Mouse (Mus musculus) mouse trophoblast stem cell (cell line): ENCODE results near the gene Hlx.

Experiments used
- in situ Hi-C, 2 experiments: fragments of 300-500 bp; cut with MseI, MboI; formaldehyde crosslinking; loops; 2 replicates in 1 of 2; 3 replicates in 1 of 2; pipeline ENCODE4 v1.15.1; 2025

The Hlx gene

DNA sequence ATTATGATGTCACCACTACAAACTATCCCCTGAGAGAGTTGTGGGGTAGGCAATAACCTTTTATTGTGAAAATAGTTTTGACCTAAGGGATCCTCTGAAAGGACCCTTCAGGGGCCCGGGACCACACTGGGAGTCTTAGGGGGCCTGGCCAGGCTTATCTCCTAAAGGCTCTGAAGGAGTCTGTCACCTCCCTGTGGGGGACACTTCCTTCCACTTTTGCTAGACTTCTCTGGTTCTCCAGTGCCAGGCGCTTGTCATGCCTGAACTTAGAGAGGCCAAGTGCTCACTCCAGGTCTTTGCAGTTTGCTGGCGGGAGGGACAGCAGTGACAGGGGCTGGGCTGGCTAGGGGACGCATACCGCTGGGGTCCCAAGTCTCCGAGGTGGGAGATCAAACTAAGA lies 16.3 kb downstream of the Hlx start:
- in situ Hi-C loops = no loop called here

DNA sequence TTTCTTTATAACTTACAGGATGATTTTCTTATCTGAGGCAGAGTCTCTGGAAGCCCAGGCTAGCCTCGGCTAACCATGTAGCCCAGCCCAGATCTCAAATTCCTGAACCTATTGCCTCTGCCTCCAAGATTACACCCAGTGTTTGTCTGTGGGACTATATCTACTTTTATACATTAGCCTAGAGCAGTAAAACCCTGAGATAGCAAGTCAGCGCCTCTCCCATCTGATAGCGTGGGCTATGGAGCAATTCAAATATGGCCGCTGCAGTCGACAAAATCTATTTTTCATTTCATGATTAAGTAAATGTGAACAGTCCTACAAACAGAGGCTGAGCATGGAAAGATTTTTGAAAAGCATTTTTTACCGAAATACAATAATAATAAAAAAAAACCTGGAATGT lies 16.7 kb downstream of the Hlx start:
- in situ Hi-C loops = no loop called here

- in situ Hi-C loops = no loop called here
Measured at GRCm38 (mm10) chr1:184714515-184714914, 17.9 kb downstream of the Hlx start.

DNA sequence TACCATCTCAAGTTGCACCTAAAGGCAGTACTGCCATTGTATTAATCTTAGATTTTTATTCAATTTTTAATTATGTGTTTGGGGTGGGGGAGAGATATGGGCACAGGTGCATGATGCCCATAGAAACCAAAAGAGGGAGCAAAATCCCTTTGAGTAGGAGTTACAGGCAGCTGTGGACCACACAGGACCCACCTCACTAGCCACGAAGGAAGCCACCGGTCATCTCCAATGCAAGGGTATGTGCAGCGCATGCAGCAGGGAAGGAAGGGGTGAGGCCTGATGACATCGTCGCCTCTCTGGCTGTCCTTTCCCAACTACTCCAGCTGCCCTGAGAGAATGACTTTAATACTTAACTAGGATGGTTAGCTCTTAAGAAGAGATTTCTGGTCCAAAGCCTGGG lies 18.7 kb downstream of the Hlx start:
- in situ Hi-C loops = no loop called here

- in situ Hi-C loops = no loop called here
Measured at GRCm38 (mm10) chr1:184707532-184708248, 24.7 kb downstream of the Hlx start.

GRCm38 (mm10) chr1:184704901-184705300 lies 27.5 kb downstream of the Hlx start:
- in situ Hi-C loops = no loop called here

- in situ Hi-C loops = no loop called here
Measured at GRCm38 (mm10) chr1:184699295-184699694, 33.1 kb downstream of the Hlx start.

- in situ Hi-C loops = no loop called here
Measured at GRCm38 (mm10) chr1:184695451-184695850, 37.0 kb downstream of the Hlx start.

DNA sequence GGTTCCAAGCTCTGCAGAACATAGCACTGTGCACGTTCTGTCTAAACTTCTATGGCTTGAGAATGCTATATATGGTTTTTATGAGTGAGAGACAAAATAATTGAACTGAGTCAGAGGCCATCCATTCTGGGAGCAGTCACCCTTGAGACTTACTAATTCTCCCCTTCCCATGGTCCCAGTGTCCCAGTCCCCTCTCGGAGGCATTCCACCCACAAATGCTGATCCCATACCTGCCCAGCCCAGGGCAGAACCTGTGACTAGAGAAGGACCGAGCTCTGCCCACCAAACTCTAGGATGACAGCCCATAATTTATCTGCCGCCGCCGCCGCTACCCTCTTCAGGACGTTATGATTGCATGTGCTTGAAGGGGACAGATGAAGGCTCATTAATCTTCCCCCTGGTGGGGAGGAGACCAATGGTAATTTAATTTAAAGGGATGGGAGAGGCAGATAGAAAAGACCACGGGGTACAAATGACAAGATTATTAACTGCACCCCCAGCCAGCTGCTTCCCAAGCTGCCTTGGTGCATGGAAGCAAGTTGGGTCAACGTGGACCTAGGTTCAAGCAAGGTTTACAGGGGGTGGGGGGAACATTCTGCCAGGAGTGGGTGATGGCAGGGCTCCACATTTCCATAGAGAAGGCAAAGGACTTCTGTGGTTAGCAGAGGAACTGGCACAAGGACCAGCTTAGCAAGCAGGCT lies 40.1 kb downstream of the Hlx start:
- in situ Hi-C loops = no loop called here

DNA sequence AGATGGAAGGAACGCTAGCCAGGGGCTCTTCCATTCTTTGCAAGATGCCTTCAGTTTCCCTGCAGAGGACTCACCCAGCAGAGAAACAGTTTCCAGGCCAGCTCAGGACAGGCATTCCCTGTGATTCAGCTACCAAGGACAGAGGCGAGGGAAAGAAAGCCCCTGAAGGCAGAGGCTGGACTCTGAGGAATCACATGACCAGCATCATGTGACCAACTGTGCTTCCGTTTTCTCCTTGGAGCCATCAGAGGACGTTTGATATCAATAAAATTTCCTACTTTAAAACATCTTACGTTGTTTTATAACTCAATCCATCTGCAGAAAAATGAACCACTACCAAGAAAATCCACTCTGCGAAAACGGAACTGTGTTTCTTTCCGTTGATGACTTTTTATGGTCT lies 41.2 kb downstream of the Hlx start:
- in situ Hi-C loops = no loop called here

DNA sequence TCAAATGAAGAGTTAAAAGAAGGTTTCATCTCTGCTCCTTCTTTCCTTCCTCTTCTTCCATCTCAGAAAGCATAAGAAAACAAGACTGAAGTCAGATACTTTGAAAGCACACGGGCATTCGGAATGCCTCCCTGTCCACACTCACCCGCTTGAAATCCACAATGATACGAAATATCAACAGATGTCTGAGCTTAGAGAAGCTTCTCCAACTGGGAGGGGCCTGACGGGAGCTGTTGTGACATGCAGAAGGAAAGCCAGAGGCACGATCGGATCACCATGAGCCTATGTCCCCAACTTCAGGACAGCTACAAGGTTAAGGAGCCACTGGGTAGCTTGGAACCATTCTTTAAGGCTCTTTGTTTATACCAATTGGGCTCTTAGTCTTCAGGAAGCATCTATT lies 44.4 kb downstream of the Hlx start:
- in situ Hi-C loops = no loop called here

DNA sequence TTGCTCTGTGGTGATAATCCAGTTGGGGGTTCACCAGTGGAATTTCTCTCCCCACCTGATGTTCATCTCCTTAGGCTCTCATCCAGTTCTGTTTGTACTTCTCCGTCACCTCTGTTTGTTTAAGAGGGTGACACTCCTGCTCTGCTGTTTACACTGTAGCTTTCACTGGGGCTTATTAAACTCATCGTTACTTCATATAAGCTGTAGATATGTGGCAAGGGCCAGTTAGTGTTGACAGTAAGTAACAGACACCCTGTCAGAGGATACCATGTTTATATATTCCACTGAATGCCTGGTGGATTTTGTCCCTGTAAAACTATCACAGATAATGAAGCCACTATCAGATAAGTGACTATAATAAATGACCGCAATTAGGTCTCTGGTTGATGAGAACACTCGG lies 44.9 kb downstream of the Hlx start:
- in situ Hi-C loops = no loop called here

- in situ Hi-C loops = no loop called here
Measured at GRCm38 (mm10) chr1:184683541-184683940, 48.9 kb downstream of the Hlx start.

DNA sequence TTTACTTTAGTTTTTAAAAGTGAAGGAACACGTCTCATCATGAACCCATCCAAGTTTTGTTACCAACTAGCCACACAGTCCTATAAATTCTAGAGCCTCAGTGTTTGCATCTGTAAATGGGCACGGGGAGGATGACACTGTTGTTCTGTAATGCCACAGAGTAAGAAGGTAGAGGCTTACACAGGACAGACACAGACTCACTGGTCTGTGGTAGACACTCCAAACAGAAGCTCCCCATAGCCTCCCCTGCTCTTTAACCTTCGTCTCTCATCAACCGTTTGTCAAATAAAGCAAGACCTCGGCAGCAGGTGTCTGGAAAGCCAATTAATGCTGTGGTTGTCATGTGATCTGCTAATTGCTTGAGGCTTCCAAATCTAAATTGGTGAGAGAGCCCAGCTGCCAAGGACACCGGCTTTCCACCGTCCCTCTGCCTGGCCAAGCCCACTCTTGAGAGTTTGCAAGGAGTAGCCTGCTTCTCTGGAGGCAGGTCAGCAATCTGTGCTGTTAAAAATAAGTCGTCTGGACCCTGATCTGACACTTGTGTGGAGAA lies 52.9 kb downstream of the Hlx start:
- in situ Hi-C loops = no loop called here

DNA sequence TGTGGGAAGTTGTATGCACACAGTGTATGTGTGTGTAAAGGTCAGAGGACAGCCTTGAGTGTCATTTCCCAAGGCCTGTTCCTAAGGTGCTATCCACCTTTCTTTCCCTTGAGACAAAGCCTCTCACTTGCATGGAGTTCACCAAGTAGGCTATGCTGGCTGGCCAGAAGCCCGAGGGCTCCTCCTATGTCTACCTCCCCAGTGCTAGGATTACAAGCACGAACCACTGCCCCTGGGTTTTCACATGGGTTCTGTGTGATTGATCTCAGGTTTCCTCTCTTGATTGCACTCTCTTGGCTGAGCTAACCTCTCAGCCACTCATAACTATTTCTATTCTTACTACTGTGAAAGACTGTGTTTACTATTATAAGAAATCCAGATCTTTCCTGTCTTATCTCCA lies 54.8 kb downstream of the Hlx start:
- in situ Hi-C loops = no loop called here
